In the genomic region with DNA sequence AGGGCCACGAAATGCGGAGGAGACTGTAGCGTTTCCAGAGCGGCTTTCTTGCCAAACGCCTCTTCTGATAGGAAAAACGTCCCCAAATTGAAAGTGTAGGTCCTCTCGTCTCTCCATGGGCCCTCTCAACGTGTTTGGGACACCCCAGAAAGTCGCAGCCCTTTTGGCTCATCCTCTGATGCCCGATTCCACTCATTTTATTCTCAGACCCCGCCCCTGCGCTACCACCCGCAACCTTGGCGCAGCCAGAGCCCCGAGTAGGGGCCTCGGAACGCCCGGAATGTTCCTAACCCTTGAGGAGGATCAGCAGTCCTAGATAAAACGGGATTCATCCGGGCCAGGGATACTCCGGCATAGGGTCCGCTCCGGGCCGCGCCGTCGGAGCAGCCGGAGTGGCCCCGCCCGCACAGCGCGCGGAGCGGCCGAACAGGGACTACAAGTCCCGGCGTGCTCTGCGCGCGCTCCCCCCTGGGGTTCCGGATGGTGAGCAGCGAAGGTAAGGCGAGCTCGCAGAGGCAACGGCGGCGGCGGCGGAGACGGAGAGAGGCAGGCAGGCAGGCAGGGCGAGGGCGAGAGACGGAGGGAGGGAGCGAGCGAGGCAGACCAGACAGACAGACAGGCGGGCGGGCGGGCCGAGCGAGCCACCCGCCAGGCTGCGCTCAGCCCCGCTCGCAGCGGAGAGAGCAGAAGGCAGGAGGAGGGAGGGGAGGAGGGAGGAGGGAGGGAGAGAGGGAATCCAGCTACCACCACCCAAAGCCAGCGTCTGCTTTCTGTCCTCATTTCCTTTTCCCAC, we compare ENCODE assay signal across 8 mouse cellular contexts. TPM values are rescaled to one million over a fixed set of nuclear protein-coding genes. Genes with fewer than 3 reads are reported as not detected.
DNase-seq lines count a peak whose midpoint lies in the region; ATAC-seq and TF ChIP-seq lines count a peak whose summit lies in the region.

Ahdc1 (plus strand) TSS at position 233 of the 793 bp plus-strand sequence.

- no peak for TF ChIP-seq CTCF in cortical plate, adult 2 months (IDR thresholded peaks at IDR 0.05; ENCODE audit: extremely low read depth, insufficient read depth, low read length)

- peak within 1 kb of the TSS; percentile 81 for H3K27ac ChIP-seq in cortical plate, adult 2 months (ENCODE audit: insufficient read depth, low read length)

- peak; percentile 75 for TF ChIP-seq POLR2A in cortical plate, adult 2 months (IDR thresholded peaks at IDR 0.05; ENCODE audit: extremely low read depth, insufficient read depth, low read length)

- peak; percentile 92 for ATAC-seq in megakaryocyte, adult 5-6 weeks (ENCODE audit: poor library complexity, severe bottlenecking)

- H3K4me3 ChIP-seq in cortical plate, adult 2 months (ENCODE audit: insufficient read depth, low read length), result peak within 1 kb of the TSS; percentile 82

- H3K4me1 ChIP-seq in cortical plate, adult 2 months (ENCODE audit: control insufficient read depth, insufficient read depth, low read length), result peaks cover 6% of the 10 kb centered on the region; the same call in 1 of the 2 replicates

- peak; percentile 83 for DNase-seq in adipocyte (ENCODE audit: low spot score)
- DNase-seq in gastrocnemius, postnatal 10 days, result peak; percentile 94
- peak; percentile 95 for DNase-seq in induced T-regulatory cell, adult 2 months (ENCODE audit: low read depth)
- peak; percentile 91 to 94 for DNase-seq in left cerebral cortex, adult 8-10 months (ENCODE audit: low spot score in 2 of 2)
- DNase-seq in right cerebral cortex, adult 18-20 months, result peak; percentile 96
- DNase-seq in urinary bladder, adult 2 months (ENCODE audit: low spot score), result peak; percentile 92

RNA-seq across cellular contexts. Expression of gene Ahdc1, which starts in this region (rescaled TPM):
- 23.8 and 26.4 TPM in 2 replicates for polyA plus RNA-seq in cortical plate, adult 2 months (2012; rRNA removed)
- 10 to 100 TPM; 58.2 to 82.8 TPM for total RNA-seq in gastrocnemius, postnatal 10 days (2021)
- total RNA-seq in left cerebral cortex, adult 8-10 months (2022), result 100 to 1,000 TPM in 2 of 4 experiments, 10 to 100 TPM in 2; 95.7 to 104 (median 99.7) TPM
- 3.0 and 4.4 TPM in 2 replicates for total RNA-seq in megakaryocyte, adult 5-6 weeks (2015)
- total RNA-seq in megakaryocyte, adult 5-6 weeks (2017), result 0.77 and 3.6 TPM in 2 replicates
- 5.3 and 13.3 TPM in 2 replicates for polyA plus RNA-seq in urinary bladder, adult 2 months (2012; rRNA removed)

Comparison
In these comparisons a context has a peak if more than half of its experiments do, and no peak if none do; other contexts are left out.
1. Peak in every context shown above with its lines: DNase-seq, ATAC-seq, H3K4me3 ChIP-seq and H3K27ac ChIP-seq.
2. RNA of gene Ahdc1 (total RNA-seq): 95.7 to 104 TPM in left cerebral cortex, adult 8-10 months and 58.2 to 82.8 TPM in gastrocnemius, postnatal 10 days; 0.77 to 4.4 TPM in megakaryocyte, adult 5-6 weeks; every median in the first group is over 10 times any median in the second.